Mouse (Mus musculus) neural tube, embryonic 14.5 days (tissue): ENCODE measurements around the gene Abca7. TPM values are rescaled to one million over a fixed set of nuclear protein-coding genes. Genes with fewer than 3 reads are reported as not detected.
"Not testable (repeated sequence)": the region's sequence is repeated elsewhere in the genome, so short reads cannot be mapped to it uniquely, and the experiment has no call there.

Experiments used
- ATAC-seq: fragments of 200-750 bp; cut with Nextera tagmentation; 2 replicates; pipeline ENCODE4 v1.8.0; 2017; ENCODE audit warnings: low read depth, mild to moderate bottlenecking, moderate TSS enrichment, moderate library complexity
- H3K27ac ChIP-seq: fragments of 300-500 bp; sonication (generic); 2 replicates; pipeline ENCODE4 v1.5.1; 2014; ENCODE audit warnings: low read depth, mild to moderate bottlenecking, control low read depth, low read length, moderate library complexity, mixed read lengths
- H3K27me3 ChIP-seq: fragments of 300-500 bp; sonication (generic); 2 replicates; pipeline ENCODE4 v1.6.1; 2014; ENCODE audit warnings: low read length; ENCODE audit not compliant: control insufficient read depth, insufficient read depth
- H3K36me3 ChIP-seq: fragments of 300-500 bp; sonication (generic); 2 replicates; pipeline ENCODE4 v1.6.1; 2014; ENCODE audit warnings: low read length, mixed read lengths; ENCODE audit not compliant: control insufficient read depth, insufficient read depth
- H3K4me1 ChIP-seq: fragments of 300-500 bp; sonication (generic); 2 replicates; pipeline ENCODE4 v1.6.1; 2014; ENCODE audit warnings: low read length; ENCODE audit not compliant: control insufficient read depth, insufficient read depth
- H3K4me2 ChIP-seq: fragments of 300-500 bp; sonication (generic); 2 replicates; pipeline ENCODE4 v1.6.1; 2014; ENCODE audit warnings: mild to moderate bottlenecking, low read depth, low read length, control low read depth
- H3K4me3 ChIP-seq: fragments of 300-500 bp; sonication (generic); 2 replicates; pipeline ENCODE4 v1.5.1; 2014; ENCODE audit warnings: low read depth, low read length, control low read depth, mixed read lengths
- H3K9ac ChIP-seq: fragments of 300-500 bp; sonication (generic); replicated peaks from 2 replicates; pipeline ENCODE4 v1.6.1; 2014; ENCODE audit warnings: low read depth, mild to moderate bottlenecking, control low read depth, low read length, mixed read lengths
- H3K9me3 ChIP-seq: fragments of 300-500 bp; sonication (generic); 2 replicates; pipeline ENCODE4 v1.6.1; 2016; ENCODE audit warnings: low read length; ENCODE audit not compliant: control insufficient read depth
- WGBS: fragments of 180-500 bp; shearing (Covaris S2); extraction: QIAGEN DNeasy Blood & Tissue Kit; methylation state at CpG from one replicate; pipeline ENCODE4 v1.1.7; 2014; 5-methylcytosine and 5-hydroxymethylcytosine counted together
- polyA plus RNA-seq: library from polyadenylated mRNA; unstranded; fragments of >200 nt; fragmentation: Nextera tagmentation; extraction: Ambion mirVana; gene quantifications from 2 replicates; pipeline ENCODE4 v1.2.1, GENCODE M21; 2014

Abca7 gene
- polyA plus RNA-seq, 1 experiment from 2014 or later: 4.3 TPM

GRCm38 (mm10) chr10:79958140-79958816 lies 38.0 kb upstream of the Abca7 start:
- no peak overlapping the region for H3K4me3 ChIP-seq
- no peaks in the 10 kb centered on the region for H3K9me3 ChIP-seq
- no peak overlapping the region for H3K9ac ChIP-seq
- no peak overlapping the region for H3K4me2 ChIP-seq
- H3K27ac ChIP-seq: no peak overlapping the region
- WGBS: 3% methylated on average over 21 of the region's 21 CpGs
- no peaks in the 10 kb centered on the region for H3K27me3 ChIP-seq
- no peak for ATAC-seq
- H3K4me1 ChIP-seq: peaks cover 6% of the 10 kb centered on the region; the same call in 1 of the 2 replicates
- H3K36me3 ChIP-seq: peaks cover 12% of the 10 kb centered on the region

- not testable (repeated sequence) for H3K36me3 ChIP-seq, H3K4me1 ChIP-seq, H3K9ac ChIP-seq, ATAC-seq, H3K27ac ChIP-seq, H3K27me3 ChIP-seq, H3K9me3 ChIP-seq, H3K4me3 ChIP-seq
- WGBS: 38% methylated on average over 10 of the region's 10 CpGs
- H3K4me2 ChIP-seq: peak overlapping the region; percentile 66; the same call in 1 of the 2 replicates
Observed at GRCm38 (mm10) chr10:79959412-79959811, 36.9 kb upstream of the Abca7 start.

- Histone ChIP-seq H3K4me1 (peaks cover 6% of the 10 kb centered on the region; the same call in 1 of the 2 replicates), H3K9ac (peak within 1 kb of the TSS; percentile 74), H3K36me3 (0 out of 2 replicates have a peak, but pooled peaks cover 10% of the 10 kb centered on the region), H3K27ac (peak within 1 kb of the TSS; percentile 57; the same call in 1 of the 2 replicates), H3K4me2 (peak within 1 kb of the TSS; percentile 66), H3K9me3 (no peaks in the 10 kb centered on the region), H3K27me3 (no peaks in the 10 kb centered on the region), H3K4me3 (peak within 1 kb of the TSS; percentile 88)
- under 1% methylated on average over 61 of the region's 61 CpGs for WGBS
- ATAC-seq: peak; percentile 97
Observed at GRCm38 (mm10) chr10:79959847-79960601, 36.3 kb upstream of the Abca7 start, which contains the start of gene Wdr18. TSS of gene Wdr18 (plus strand) at chr10:79960152.

- Histone ChIP-seq H3K9ac (peak overlapping the region; percentile 74), H3K27me3 (no peaks in the 10 kb centered on the region), H3K36me3 (0 out of 2 replicates have a peak, but pooled peaks cover 15% of the 10 kb centered on the region), H3K4me1 (peaks cover 6% of the 10 kb centered on the region; the same call in 1 of the 2 replicates), H3K4me2 (peak overlapping the region; percentile 66), H3K9me3 (no peaks in the 10 kb centered on the region), H3K27ac (no peak overlapping the region), H3K4me3 (peak overlapping the region; percentile 88)
- ATAC-seq: no peak
- WGBS: 17% methylated on average over 10 of the region's 10 CpGs
Observed at GRCm38 (mm10) chr10:79960671-79961294, 35.5 kb upstream of the Abca7 start.

- peaks cover 6% of the 10 kb centered on the region; the same call in 1 of the 2 replicates for H3K27me3 ChIP-seq
- no peak overlapping the region for H3K9ac ChIP-seq
- no peak overlapping the region for H3K4me2 ChIP-seq
- WGBS: 95% methylated on average over 7 of the region's 7 CpGs
- H3K9me3 ChIP-seq: no peaks in the 10 kb centered on the region
- ATAC-seq: no peak
- peaks cover 6% of the 10 kb centered on the region; the same call in 1 of the 2 replicates for H3K4me1 ChIP-seq
- peaks cover 27% of the 10 kb centered on the region for H3K36me3 ChIP-seq
- H3K27ac ChIP-seq: no peak overlapping the region
- H3K4me3 ChIP-seq: no peak overlapping the region
Observed at GRCm38 (mm10) chr10:79964727-79965126, 31.6 kb upstream of the Abca7 start.

GRCm38 (mm10) chr10:79965325-79965724 lies 31.0 kb upstream of the Abca7 start:
- Histone ChIP-seq H3K4me3 (no peak overlapping the region), H3K9me3 (no peaks in the 10 kb centered on the region), H3K27ac (no peak overlapping the region), H3K27me3 (peaks cover 7% of the 10 kb centered on the region; the same call in 1 of the 2 replicates), H3K4me2 (no peak overlapping the region), H3K36me3 (peaks cover 27% of the 10 kb centered on the region), H3K9ac (no peak overlapping the region), H3K4me1 (peaks cover 6% of the 10 kb centered on the region; the same call in 1 of the 2 replicates)
- WGBS: 89% methylated on average over 5 of the region's 5 CpGs
- ATAC-seq: no peak

GRCm38 (mm10) chr10:79966886-79967400 lies 29.4 kb upstream of the Abca7 start:
- Histone ChIP-seq H3K9me3 (no peaks in the 10 kb centered on the region), H3K36me3 (peaks cover 27% of the 10 kb centered on the region), H3K27ac (no peak overlapping the region), H3K9ac (no peak overlapping the region), H3K4me1 (0 out of 2 replicates have a peak, but pooled peaks cover 6% of the 10 kb centered on the region), H3K4me2 (no peak overlapping the region), H3K27me3 (peaks cover 21% of the 10 kb centered on the region), H3K4me3 (no peak overlapping the region)
- 95% methylated on average over 5 of the region's 5 CpGs for WGBS
- no peak for ATAC-seq

- no peak for ATAC-seq
- H3K4me3 ChIP-seq: no peak overlapping the region
- H3K9ac ChIP-seq: no peak overlapping the region
- WGBS: 92% methylated on average over 1 of the region's 1 CpGs
- peaks cover 19% of the 10 kb centered on the region for H3K36me3 ChIP-seq
- no peaks in the 10 kb centered on the region for H3K9me3 ChIP-seq
- 0 out of 2 replicates have a peak, but pooled peaks cover 6% of the 10 kb centered on the region for H3K4me1 ChIP-seq
- H3K27me3 ChIP-seq: peaks cover 22% of the 10 kb centered on the region
- no peak overlapping the region for H3K4me2 ChIP-seq
- H3K27ac ChIP-seq: no peak overlapping the region
Observed at GRCm38 (mm10) chr10:79968181-79968580, 28.1 kb upstream of the Abca7 start.
